Mouse (Mus musculus) frontal cortex, adult 2 months (tissue): ENCODE data around the gene Gosr1. TPM values are rescaled to one million over a fixed set of nuclear protein-coding genes. Genes with fewer than 3 reads are reported as not detected.
"Not testable (repeated sequence)": the region's sequence is repeated elsewhere in the genome, so short reads cannot be mapped to it uniquely, and the experiment has no call there.

ENCODE experiments used
- DNase-seq, 2 experiments: peaks; one replicate each; pipeline ENCODE4 v3.0.0; 2022; ENCODE audit warnings: low spot score in 1 of 2; ENCODE audit errors: extremely low spot score in 1 of 2
- polyA plus RNA-seq: library from polyadenylated mRNA; depleted of rRNA; stranded (reverse); fragments of >200 nt; gene quantifications from 2 replicates; pipeline ENCODE4 v1.2.3, GENCODE M21; 2012; rRNA removed

Gosr1 gene
- polyA plus RNA-seq, result 27.9 and 28.7 TPM in 2 replicates

DNA sequence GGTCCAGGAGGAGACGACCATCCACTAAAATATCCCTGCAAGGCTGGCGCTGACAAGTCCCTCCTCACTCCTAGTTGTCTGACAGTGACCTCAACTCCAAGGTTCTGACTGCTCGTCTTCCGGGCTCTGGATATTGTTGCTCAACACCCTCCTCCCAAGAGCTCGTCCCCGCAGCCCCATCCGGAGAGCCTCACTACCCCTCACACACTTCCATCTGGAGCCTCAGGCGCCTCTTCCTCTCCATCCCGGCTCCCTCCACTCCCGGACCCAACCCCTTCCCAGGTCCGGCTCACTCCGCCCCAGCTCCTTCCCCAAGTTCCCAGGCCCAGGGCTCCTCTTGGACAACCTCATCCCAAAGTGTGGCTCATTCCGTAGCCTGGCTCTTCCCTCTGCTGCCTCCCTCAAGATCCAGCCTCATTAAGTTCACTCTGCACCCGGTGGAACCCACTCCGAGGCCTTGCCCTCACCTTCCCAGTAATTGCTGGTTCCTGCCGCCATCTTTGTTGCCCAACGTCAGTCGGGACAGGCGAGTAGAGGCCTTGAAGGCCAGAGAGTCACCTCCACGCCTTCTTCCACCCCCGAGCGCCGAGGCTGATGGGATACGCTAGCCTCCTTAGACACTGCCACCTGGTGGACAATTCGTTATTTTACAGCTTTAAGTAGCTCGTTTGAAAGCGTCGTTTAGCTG lies at the start of gene Gosr1:
Gosr1 (minus strand) TSS at position 527 of the 688 bp plus-strand sequence.
- DNase-seq, result peak; percentile 84 to 99

DNA sequence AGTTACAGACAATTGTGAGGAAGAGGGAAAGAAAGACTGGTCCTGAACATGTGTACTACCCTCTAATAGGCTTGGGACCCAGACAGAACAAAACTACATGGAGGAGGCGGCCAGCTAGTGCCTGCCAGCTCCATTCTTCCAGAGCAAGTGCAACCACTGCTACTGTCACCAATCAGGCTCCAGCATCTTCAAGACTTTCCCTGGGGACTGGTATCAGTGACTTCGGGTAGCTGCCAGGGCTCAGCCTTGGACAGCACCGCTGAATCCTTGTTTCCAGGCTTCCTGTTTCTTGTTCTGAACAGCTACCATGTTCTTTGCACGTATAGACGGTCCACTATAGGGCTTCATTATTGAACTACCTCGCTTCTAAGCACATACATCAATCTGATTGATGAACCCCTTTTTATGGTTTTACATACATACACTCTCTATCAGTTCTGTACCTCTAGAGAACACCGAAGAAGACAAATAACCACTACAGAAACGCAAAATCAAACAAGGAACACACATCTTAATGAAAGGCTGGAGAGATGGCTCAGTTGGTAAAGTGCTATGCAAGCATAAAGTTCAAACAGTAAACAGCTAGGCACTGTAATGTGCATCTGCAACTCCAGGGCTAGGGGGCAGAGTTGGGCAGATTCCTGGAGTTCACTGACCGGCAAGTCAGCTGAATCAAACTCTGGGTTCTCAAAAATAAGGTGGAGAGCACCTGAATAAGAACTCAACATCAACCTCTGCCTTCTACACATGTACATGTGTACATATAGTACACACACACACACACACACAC lies 47.5 kb upstream of the Gosr1 start:
- no peak for DNase-seq

DNA sequence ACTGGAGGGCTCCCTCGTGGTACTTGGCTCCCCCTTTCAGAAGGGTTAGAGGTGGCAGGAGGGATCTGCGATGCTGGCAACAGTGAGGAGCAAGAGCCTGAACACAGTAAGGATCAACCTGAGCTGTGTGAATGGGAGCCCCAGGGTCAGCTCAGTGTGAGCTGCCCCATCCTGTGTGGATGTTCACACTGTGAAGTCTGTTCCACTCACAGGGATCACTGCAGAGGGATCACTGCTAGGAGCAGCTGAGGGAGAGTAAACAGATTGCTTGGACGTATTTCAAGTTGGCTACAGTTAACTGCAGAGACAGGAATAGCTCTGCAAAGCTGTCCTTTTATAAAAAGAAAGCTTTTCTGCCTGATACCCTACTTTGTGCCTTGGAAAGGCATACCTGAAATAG lies 46.1 kb upstream of the Gosr1 start:
- peak in 1 of 2 experiments; percentile 58 for DNase-seq

DNA sequence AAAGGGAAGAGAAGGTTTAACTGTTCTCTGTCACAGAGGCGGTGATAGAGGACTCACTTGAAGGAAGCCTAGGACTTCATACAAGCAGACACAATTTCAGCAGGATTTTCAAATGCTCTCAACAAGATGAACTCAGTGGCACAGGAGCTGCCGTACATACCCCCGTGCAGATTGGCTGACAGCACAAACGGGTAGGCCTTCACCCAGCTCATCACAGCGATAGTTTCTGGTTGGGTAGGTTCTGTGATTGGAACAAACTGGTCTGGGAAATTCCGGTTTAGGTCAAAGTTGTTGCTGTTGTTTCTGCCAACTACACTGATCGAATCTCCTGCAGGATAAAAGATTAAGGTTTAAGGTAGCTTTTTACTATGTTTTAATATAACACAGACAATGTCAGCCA lies 45.2 kb upstream of the Gosr1 start:
- DNase-seq, result no peak

DNA sequence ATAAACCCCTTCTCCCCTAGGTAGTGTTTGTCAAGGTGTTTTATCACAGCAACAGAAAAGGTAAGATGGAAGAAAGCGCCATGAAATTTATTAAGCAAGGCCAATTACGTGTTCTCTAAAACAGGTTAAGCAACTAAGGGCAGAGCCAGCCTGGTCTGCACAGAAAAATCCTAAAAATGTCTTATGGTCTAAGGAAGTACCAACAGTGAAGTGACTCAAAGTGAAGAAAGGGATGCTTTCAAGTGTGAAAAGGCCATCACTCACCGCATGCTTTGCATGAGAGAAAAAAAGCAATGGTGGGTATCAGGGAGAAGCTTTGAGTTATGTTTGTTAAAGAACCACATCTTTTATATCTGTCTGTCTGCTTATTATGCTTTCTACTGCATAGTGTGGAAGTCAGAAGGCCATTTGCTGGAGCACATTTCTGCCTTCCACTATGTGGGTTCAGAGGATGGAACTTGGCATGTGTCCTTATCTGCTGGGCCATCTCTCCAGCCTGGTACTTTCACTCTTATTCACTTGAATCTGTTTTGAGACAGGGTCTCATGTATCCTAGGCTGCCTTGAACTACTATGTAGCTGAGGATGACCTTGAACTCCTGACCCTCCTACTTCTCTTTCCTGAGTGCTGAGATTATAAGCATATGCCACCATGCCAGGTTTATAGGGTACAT lies 43.8 kb upstream of the Gosr1 start:
- DNase-seq, result no peak

DNA sequence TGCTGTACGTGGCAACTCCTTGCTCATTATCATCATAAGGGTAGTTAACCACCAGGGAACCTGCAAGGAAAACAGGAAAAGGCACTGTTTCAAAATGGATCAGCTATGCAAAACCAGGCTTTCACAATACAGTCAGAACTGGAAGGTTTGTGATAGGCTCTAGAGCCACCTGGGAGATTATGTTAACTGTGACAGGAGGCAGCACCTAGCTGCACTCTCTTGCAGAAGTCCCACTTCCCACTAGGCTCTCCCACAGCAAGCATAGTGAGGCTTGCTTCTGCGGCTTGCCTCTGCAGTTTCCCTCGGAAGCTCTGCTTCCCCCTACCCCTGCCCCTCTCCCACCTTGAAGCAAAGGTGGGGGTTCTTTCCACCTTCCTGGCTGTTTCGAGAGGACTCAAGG lies 42.6 kb upstream of the Gosr1 start:
- no peak for DNase-seq

DNA sequence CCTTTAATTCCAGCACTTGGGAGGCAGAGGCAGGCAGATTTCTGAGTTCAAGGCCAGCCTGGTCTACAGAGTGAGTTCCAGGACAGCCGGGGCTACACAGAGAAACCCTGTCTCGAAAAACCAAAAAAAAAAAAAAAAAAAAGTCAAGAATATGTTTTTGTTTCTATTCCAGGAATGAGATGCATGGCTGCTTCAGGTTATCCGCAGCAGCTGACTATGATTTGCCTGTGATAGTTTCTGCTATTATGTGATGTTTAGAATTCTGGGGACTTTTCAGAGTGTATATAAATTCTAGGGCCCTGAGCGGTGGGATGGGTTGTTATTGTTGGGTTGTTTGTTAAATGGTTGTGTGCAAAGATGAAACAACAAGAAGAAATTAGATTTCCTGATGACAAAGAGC lies 41.7 kb upstream of the Gosr1 start:
- DNase-seq, result not testable (repeated sequence)

DNA sequence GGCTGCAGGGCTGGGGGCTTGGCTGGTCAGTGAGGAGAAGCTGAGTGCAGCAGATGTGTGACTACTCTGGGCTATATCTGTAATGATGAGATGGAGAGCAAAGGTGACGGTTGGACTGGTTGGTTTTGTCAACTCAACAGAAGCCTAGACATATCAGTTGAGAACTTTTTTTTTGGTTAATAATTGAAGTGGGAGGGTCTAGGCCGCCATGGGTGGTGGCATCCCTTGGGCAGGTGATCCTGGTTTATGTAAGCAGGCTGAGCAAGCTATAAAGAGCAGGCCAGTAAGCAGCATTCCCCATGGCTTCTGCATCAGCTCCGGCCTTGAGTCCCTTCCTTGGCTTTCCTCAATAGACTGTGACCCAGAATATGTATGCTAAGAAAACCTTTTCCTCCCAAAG lies 39.9 kb upstream of the Gosr1 start:
- no peak for DNase-seq

DNA sequence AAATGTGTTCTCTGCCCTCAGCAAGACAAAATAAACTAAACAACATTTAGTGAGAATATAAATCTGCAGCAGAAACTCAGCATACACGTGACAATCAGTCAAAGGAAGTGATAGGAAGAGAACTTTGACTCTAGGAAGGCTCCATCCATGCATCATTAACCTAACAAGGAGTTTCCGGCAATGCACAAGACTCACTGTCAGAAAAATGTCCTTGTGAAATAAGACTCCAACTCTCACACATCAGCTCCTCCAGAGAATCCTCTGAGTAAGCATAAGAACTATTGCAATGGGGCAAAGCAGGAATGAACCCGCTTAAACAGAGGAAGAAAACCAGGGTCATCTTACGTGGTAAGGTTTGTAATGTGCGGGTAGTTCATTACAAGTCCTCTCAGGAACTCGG lies 33.9 kb upstream of the Gosr1 start:
- DNase-seq, result no peak

DNA sequence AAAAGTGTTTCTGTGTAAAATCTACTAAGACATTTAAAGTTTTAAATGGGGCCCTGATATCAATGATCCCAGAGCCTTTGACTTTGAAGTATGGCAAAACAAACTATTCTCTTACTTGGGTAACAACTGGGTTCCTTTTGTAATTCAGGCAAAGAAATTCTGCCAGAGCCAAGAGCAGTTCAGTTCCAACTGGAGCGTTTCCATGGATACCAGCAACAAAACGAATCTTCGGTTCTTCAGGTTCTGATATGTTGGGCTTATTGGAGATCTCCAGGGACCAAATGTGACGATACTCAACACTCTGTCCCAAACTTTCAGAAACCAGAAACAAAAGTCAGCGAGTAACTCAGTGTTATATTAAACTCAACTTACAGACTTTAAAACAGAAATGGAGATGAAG lies 31.9 kb upstream of the Gosr1 start:
- peak in 1 of 2 experiments; percentile 27 for DNase-seq

DNA sequence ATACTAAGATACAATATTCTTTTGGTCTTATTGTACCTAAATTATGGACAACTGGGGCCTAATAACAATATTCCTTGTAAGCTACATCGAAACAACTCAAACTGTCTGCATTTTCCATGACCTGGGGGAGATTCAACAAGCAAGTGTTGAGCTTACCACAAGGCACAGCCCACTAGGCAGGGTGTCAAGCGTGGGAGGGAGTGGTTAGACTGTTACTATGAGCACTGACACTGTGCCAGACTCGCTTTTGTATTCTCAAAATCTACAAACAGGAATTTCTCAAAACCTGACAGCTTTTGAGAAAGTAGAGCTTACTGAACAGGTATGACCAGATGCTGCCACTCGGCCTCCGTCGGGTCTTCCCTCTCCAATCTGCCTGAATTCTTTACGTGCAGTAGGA lies 28.0 kb upstream of the Gosr1 start:
- DNase-seq, result peak in 1 of 2 experiments; percentile 21

DNA sequence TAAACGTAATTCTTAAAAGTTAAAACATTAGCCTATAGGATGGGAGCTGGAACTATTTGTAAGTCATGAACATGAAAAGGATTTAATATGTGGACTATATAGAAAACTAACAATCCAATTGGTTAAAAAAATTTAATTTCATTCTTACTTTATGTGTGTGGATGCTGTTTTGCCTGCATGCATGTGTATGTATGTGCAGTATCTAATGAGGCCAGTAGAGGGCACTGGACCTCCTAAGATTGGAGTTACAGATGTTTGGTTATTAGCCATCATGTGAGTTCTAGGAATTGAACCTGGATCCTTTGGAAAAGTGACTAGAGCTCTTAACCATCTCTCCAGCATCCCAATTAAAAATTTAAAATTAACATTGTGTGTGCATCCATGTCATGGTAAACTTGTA lies 25.9 kb upstream of the Gosr1 start:
- peak in 1 of 2 experiments; percentile 79 for DNase-seq

DNA sequence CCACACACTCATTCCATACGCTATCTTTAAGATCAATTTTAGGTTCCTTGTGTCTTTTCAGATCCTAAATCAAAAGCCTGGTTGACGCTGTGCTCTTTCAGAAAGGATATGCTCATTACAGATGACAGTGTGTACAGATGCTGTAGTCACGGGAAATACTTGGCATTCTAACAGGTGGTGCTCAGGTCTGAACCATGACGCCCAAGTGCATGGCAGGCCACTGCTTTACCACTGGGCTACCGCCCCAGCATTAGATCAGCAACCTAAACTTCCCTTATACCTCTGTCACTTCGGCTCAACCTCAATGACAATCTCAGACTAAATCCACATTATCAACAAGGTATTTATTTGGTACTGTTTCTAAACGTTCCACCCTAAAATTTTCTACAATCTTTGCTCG lies 12.2 kb upstream of the Gosr1 start:
- DNase-seq, result no peak

DNA sequence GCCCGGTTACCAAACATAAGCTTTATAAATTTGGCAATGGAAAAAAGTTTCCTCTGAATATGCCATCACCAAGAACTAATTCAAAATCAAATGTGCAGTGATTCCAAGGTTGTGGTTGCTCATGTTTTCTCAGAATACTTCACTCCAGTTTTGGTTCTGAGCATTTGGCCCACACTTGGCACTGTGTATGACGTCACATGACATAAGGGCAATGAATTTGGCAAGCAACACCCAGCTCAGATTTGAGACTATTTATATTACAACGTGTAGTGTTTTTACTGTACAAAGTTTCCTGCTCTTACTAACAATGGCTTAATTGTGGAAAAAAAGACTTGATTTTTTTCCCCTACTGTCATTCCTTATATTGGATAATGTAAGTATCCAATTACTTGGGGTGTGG lies 10.4 kb upstream of the Gosr1 start:
- no peak for DNase-seq

DNA sequence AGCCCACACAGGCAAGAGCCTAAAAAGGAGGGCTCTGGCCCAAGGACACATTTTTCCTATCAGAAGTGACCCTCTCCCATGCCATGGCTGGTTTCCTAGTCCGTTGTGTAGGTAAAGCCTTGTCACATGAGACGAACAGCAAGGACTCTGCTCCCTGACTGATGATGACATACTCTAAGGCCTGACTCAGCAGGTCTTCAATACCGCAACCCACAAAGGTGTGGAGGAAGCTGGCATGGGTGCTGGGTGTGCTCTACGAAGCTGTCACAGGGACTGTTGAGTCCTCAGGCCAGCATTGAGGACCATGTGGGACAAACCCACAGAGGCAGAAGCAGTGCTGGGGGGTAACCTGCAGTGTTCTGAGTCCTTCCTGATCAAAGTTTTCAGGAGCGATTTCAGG lies 7.2 kb upstream of the Gosr1 start:
- DNase-seq, result no peak

DNA sequence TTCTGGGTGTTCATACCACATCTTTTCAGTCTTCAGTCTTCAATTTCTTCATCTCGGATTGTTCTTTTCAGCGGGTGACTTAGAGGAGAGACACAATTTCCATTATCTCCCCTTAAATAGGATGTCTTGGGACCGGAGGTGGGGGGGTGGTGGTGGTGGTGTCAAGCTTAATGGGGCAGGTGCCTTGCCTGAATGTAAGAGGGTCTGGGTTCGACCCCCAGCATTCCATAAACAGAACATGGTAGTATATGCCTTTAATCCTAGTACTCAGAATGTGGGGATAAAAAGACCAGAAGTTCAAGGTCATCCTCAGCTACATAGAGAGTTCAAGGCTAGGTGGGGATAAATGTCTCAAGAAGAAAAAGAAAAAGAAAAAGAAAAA lies 353 bp upstream of the Gosr1 start:
- DNase-seq, result no peak

DNA sequence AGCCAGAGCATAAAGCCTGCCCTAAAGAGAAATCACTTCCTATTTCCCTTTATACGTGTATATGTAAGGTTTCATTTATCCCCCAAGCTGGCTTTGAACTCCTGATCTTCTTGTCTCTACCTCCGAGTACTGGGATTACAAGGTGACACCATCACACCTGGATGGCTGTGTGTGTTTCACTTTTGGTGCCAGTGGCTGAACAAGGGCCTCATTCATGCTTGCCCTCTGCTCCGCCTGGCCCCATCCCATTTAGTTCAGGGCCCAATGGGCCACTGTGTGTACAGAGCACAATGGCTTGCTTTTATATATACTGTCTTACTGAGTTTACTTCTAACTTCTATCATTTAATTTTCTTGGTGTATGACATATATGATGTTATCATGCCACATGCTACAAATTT lies 11.1 kb downstream of the Gosr1 start:
- DNase-seq, result no peak

DNA sequence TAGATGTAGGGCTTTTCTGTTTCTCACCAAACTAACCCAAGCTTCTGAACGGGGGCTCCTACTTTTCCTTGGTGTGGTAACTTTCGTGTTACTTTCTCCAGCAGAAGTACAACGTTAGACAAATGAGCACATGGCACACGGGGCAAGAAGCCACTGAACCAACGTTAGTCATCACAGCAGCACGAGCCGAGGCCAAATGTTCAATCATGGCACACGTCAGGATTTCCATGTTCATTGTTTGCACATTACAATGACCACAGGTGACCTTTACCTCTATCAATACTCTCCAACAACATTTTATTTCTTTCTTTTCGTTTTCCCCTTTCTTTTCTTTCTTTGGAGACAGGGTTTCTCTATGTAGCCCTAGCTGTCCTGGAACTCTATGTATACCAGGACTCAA lies 14.6 kb downstream of the Gosr1 start:
- no peak for DNase-seq

DNA sequence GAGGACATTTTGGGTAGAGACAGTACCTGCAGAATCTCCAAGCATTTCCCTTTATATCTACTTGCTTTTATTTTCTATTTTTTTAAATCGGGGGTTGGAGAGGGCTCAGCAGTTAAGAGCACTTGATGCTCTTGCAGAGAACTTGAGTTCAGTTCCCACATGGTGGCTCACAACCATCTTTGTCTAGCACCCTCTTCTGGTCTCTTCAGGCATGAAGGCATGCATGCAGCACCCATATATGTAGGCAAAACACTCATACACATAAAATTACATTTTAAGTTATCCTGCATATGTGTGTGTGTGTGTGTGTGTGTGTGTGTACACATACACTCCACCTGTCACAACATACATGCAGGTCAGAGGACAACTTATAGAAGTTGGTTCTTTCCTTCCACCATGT lies 17.5 kb downstream of the Gosr1 start:
- no peak for DNase-seq

DNA sequence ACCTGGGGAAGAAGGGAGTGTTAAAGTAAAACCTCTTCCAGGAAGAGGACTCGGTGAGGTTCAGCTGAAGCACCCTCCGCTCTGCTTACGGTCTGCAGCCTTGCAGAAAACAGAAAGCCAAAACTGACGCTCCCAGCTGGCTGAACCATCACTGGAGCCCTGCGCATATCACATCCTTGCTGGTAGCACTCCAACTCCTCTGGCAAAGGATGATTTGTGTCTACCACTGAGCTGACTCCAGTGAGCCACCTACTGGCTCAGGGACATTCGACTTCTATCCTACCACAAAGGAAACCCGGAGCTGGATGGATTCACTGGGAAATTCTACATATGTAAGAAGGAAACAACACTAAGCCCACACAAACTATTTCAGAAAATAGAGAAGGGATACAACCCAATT lies 18.8 kb downstream of the Gosr1 start:
- DNase-seq, result peak; percentile 57 to 76

DNA sequence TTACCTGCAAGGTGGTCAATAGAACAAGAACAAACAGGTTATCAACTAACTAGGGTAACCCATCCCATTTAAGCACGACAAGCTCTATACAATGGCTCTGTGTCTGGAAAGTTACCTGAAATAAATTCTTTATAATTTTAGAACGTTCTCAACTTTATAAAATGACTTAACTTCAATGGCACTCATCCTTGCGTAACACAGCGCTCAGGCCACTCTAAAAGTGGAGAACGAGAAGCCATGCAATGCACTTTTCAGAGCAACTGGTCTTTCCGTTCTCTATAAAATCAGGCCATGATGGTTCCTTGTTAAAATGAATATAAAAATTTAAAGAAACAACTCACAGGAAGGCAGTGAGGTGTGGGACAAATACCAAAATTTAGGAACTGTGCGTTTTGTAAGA lies 20.9 kb downstream of the Gosr1 start:
- DNase-seq, result no peak

DNA sequence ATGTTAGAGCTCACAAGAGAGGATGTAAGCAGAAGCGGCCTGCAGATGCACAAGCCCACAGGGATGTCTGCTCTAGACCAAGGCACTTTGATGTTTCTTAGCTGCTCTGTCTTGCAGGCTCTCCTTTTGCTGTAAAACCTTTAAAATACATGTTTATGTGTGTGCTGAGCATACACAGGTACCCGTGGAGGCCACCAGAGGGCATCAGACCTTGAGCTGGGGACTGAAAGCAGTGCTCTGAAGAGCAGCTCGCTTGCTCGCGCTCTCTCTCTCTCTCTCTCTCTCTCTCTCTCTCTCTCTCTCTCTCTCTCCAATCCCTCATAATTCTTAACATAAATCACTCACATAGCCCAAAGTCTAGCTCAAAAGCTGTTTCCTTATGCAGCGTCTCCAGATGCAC lies 24.3 kb downstream of the Gosr1 start:
- DNase-seq, result no peak
